Comparison of ENCODE assay signal across 24 mouse cellular contexts in the genomic region with DNA sequence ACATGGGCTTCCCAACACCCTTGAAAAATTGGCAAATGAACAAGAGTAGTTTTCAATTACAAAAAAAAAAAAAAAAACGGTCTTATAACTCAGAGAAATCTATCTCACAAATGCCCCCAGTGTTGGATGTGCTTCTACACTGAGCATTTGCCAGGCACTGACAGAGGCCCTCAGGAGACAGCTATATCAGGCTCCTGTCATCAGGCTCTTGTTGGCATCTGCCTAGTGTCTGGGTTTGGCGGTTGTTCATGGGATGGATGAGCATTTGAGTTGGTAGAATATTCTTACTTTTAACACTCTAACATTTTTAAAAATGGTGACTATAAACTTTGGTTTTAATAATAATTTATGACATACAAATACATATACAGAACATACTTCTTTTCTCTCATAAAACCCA.
"Had no signal": no experiment of that assay in that cellular context is flagged by ENCODE, and none has a peak within 500 bp of the region (broad histone marks: within the 10 kb centered on the region; RNA-seq: fewer than 3 reads in every experiment).

No protein-coding gene starts in this region.

- H3K27me3 ChIP-seq: heart, embryonic 13.5 days; heart, embryonic 15.5 days; hindbrain, embryonic 13.5 days; hindbrain, embryonic 15.5 days; kidney, embryonic 15.5 days; limb, embryonic 13.5 days; limb, embryonic 15.5 days; liver, embryonic 12.5 days had no signal

- H3K4me2 ChIP-seq: heart, embryonic 13.5 days; heart, embryonic 15.5 days; hindbrain, embryonic 13.5 days; hindbrain, embryonic 15.5 days; kidney, embryonic 15.5 days; limb, embryonic 13.5 days; limb, embryonic 15.5 days; liver, embryonic 12.5 days had no signal

- H3K36me3 ChIP-seq: heart, embryonic 13.5 days; heart, embryonic 15.5 days; hindbrain, embryonic 13.5 days; hindbrain, embryonic 15.5 days; kidney, embryonic 15.5 days; limb, embryonic 13.5 days; limb, embryonic 15.5 days; liver, embryonic 12.5 days had no signal

- H3K4me1 ChIP-seq: heart, embryonic 15.5 days; hindbrain, embryonic 13.5 days; hindbrain, embryonic 15.5 days; kidney, embryonic 15.5 days; limb, embryonic 13.5 days; limb, embryonic 15.5 days; liver, embryonic 12.5 days had no signal

- H3K27ac ChIP-seq: heart, adult 2 months; heart, embryonic 13.5 days; heart, embryonic 15.5 days; hindbrain, embryonic 13.5 days; hindbrain, embryonic 15.5 days; hindbrain, postnatal 0 days; kidney, embryonic 15.5 days; kidney, postnatal 0 days; limb, embryonic 13.5 days; limb, embryonic 15.5 days; liver, embryonic 12.5 days; liver, embryonic 14.5 days had no signal

- ATAC-seq: forebrain, postnatal 0 days; hindbrain, postnatal 0 days; intestine, embryonic 16.5 days; liver, embryonic 12.5 days had no signal

- H3K9me3 ChIP-seq: heart, embryonic 13.5 days; heart, embryonic 15.5 days; hindbrain, embryonic 13.5 days; hindbrain, embryonic 15.5 days; kidney, embryonic 15.5 days; limb, embryonic 13.5 days; limb, embryonic 15.5 days; liver, embryonic 12.5 days had no signal

- DNase-seq: forebrain, postnatal 0 days; gastrocnemius, postnatal 14 days; gastrocnemius, postnatal 36 days; kidney, adult 11 months; kidney, adult 2 months; kidney, adult 9 months; kidney, postnatal 14 days; kidney, postnatal 36 days; layer of hippocampus, adult 9-11 months; layer of hippocampus, postnatal 36 days; left cerebral cortex, postnatal 4 days had no signal

- H3K9ac ChIP-seq: forebrain, postnatal 0 days; heart, embryonic 13.5 days; heart, embryonic 15.5 days; hindbrain, embryonic 13.5 days; hindbrain, embryonic 15.5 days; kidney, embryonic 15.5 days; limb, embryonic 13.5 days; limb, embryonic 15.5 days; liver, embryonic 12.5 days; liver, embryonic 14.5 days had no signal

- H3K4me3 ChIP-seq: heart, adult 2 months; heart, embryonic 13.5 days; heart, embryonic 15.5 days; hindbrain, embryonic 13.5 days; hindbrain, embryonic 15.5 days; kidney, embryonic 15.5 days; limb, embryonic 13.5 days; limb, embryonic 15.5 days; liver, embryonic 12.5 days had no signal
